Mouse (Mus musculus): Measurements from ENCODE around the gene Fa2h. TPM values are rescaled to one million over a fixed set of nuclear protein-coding genes. Genes with fewer than 3 reads are reported as not detected.

Gene Fa2h
- total and polyA plus RNA-seq, 2 experiments from 2014 or later = 0.79 to 1.8 TPM

DNA sequence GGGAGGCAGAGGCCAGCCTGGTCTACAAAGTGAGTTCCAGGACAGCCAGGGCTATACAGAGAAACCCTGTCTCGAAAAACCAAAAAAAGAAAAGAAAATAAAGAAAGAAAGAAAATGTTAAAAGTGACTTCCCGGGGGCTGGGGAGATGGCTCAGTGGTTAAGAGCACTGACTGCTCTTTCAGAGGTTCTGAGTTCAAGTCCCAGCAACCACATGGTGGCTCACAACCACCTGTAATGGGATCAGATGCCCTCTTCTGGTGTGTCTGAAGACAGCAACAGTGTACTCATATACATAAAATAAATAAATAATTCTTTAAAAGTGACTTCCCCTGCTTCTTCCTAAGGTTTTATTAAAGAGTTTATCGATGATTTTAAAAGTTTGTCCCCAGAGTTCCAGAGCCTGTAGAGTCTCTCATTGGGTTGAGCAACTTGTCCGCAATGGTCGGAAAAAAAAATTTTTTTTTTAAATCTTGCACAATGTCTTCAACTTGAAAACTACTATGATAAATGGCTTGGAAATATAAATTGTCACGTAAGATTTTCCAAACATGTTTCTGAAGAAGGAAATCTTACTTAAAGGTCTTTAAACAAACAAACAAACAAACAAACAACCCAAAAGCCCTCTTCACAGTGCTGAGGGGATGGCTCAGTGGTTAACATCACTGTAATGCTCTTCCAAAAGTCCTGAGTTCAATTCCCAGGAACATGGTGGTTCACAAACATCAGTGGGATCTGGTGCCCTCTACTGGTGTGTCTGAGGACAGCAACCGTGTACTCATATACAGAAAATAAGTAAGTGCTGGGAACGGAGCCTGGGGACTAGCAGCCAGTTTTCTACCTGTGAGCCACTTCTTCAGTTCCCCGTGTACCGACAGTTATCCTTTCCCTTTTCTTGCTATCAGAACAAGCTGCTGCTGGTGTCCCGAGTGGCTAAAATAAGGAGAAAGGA lies 92.8 kb downstream of the Fa2h start:
- Histone ChIP-seq H3K4me2 (ENCODE audit: low read depth, low read length, poor library complexity, severe bottlenecking) (peak overlapping the region; percentile 33; the same call in 1 of the 2 replicates), H3K9ac (replicated peaks; ENCODE audit: low read length, poor library complexity, severe bottlenecking) (no peak overlapping the region), H3K36me3 (ENCODE audit: insufficient read depth, low read length) (no peaks in the 10 kb centered on the region), H3K9me3 (ENCODE audit: low read length) (no peaks in the 10 kb centered on the region), H3K27ac (ENCODE audit: low read depth, low read length) (no peak overlapping the region), H3K27me3 (ENCODE audit: insufficient read depth, low read length) (no peaks in the 10 kb centered on the region), H3K4me3 (ENCODE audit: low read depth, low read length) (peak overlapping the region; percentile 92; the same call in 1 of the 2 replicates), H3K4me1 (ENCODE audit: insufficient read depth, low read length) (no peaks in the 10 kb centered on the region)
- 64% methylated on average over 11 of the region's 11 CpGs for WGBS
- ATAC-seq (ENCODE audit: low FRiP score) = no peak
- TF ChIP-seq CTCF (IDR thresholded peaks at IDR 0.05) = peak; percentile 50
- DNase-seq (ENCODE audit: low spot score) = no peak

- Histone ChIP-seq H3K4me3 (ENCODE audit: low read depth, low read length) (peak within 1 kb of the TSS; percentile 92), H3K4me2 (ENCODE audit: low read depth, low read length, poor library complexity, severe bottlenecking) (peak within 1 kb of the TSS; percentile 62), H3K9ac (replicated peaks; ENCODE audit: low read length, poor library complexity, severe bottlenecking) (peak within 1 kb of the TSS; percentile 73), H3K36me3 (ENCODE audit: insufficient read depth, low read length) (no peaks in the 10 kb centered on the region), H3K27me3 (ENCODE audit: insufficient read depth, low read length) (no peaks in the 10 kb centered on the region), H3K9me3 (ENCODE audit: low read length) (no peaks in the 10 kb centered on the region), H3K4me1 (ENCODE audit: insufficient read depth, low read length) (no peaks in the 10 kb centered on the region), H3K27ac (ENCODE audit: low read depth, low read length) (peak within 1 kb of the TSS; percentile 55; the same call in 1 of the 2 replicates)
- peak; percentile 49 for TF ChIP-seq CTCF (IDR thresholded peaks at IDR 0.05)
- WGBS = under 1% methylated on average over 64 of the region's 67 CpGs
- ATAC-seq (ENCODE audit: low FRiP score) (peak; percentile 99), DNase-seq (ENCODE audit: low spot score) (peak; percentile 98)
Observed at GRCm38 (mm10) chr8:111299821-111300568, 93.6 kb downstream of the Fa2h start, which contains the start of gene Rfwd3. Gene Rfwd3, minus strand, starts transcription at chr8:111300222.

DNA sequence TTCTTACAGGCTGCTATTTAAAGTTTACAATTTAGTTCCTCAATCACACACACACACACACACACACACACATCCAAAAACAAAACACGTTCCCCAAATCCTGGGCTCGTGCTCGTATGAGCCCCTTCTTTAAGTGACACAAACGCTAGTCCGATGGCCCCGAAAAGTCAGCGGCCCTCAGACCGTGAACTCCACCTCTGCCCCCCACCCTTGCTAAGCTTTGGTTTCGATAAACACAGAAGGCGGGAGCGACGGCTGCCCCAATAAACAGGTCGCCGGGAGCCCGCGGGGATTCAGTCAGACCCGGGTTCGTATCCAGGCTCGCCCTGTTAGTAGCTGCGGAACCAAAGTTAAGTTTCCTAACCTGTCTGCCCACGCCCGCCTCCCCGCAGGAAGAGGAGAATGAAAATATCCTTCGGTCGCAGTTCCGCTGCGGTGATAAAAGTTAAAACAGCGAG lies 94.2 kb downstream of the Fa2h start:
- peak; percentile 18; the same call in 1 of the 2 replicates for ATAC-seq (ENCODE audit: low FRiP score)
- Histone ChIP-seq H3K4me3 (ENCODE audit: low read depth, low read length) (peak overlapping the region; percentile 92), H3K36me3 (ENCODE audit: insufficient read depth, low read length) (no peaks in the 10 kb centered on the region), H3K27ac (ENCODE audit: low read depth, low read length) (peak overlapping the region; percentile 55; the same call in 1 of the 2 replicates), H3K4me2 (ENCODE audit: low read depth, low read length, poor library complexity, severe bottlenecking) (peak overlapping the region; percentile 62), H3K9ac (replicated peaks; ENCODE audit: low read length, poor library complexity, severe bottlenecking) (peak overlapping the region; percentile 73), H3K4me1 (ENCODE audit: insufficient read depth, low read length) (no peaks in the 10 kb centered on the region), H3K9me3 (ENCODE audit: low read length) (no peaks in the 10 kb centered on the region), H3K27me3 (ENCODE audit: insufficient read depth, low read length) (no peaks in the 10 kb centered on the region)
- TF ChIP-seq CTCF (IDR thresholded peaks at IDR 0.05) = no peak
- WGBS = under 1% methylated on average over 28 of the region's 28 CpGs
- peak; percentile 6 for DNase-seq (ENCODE audit: low spot score)

DNA sequence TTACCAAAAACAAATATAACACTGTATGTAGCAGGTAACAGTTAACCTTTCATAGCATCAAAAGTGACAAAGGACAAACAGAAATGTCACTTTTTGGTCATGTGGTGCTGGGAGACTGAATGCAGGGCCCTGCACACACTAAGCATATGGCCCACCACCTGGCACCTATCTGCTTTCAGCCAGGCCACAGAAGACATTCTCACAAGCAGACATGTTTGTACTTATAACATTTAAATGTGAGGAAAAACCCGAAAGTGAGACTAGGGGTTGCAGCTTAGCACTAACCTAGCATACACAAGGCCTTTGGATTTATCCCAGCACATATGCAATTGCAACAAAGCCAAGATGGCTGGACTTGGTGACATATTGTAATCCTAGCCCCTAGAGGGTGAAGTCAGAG lies 95.6 kb downstream of the Fa2h start:
- Histone ChIP-seq H3K4me2 (ENCODE audit: low read depth, low read length, poor library complexity, severe bottlenecking) (no peak overlapping the region), H3K27ac (ENCODE audit: low read depth, low read length) (no peak overlapping the region), H3K36me3 (ENCODE audit: insufficient read depth, low read length) (no peaks in the 10 kb centered on the region), H3K4me3 (ENCODE audit: low read depth, low read length) (no peak overlapping the region), H3K4me1 (ENCODE audit: insufficient read depth, low read length) (no peaks in the 10 kb centered on the region), H3K27me3 (ENCODE audit: insufficient read depth, low read length) (no peaks in the 10 kb centered on the region), H3K9ac (replicated peaks; ENCODE audit: low read length, poor library complexity, severe bottlenecking) (no peak overlapping the region; the same call in 1 of the 2 replicates), H3K9me3 (ENCODE audit: low read length) (no peaks in the 10 kb centered on the region)
- ATAC-seq (ENCODE audit: low FRiP score) = no peak
- WGBS = 97% methylated on average over 1 of the region's 1 CpGs
- TF ChIP-seq CTCF (IDR thresholded peaks at IDR 0.05) = no peak
- DNase-seq (ENCODE audit: low spot score) = peak; percentile 1

Other genes with a start within 250 kb of the Fa2h start
- gene Glg1, start 134.6 kb downstream of the Fa2h start, total RNA-seq (2014; rRNA removed) = 37.4 and 53.6 TPM in 2 replicates
- 45.7 and 50.9 TPM in 2 replicates for gene Glg1, start 134.6 kb downstream of the Fa2h start, polyA plus RNA-seq (2015; fragmentation: Nextera tagmentation; extraction: Ambion mirVana)
- 17.2 and 19.2 TPM in 2 replicates for gene Rfwd3, start 93.6 kb downstream of the Fa2h start, total RNA-seq (2014; rRNA removed)
- 10.3 and 10.5 TPM in 2 replicates for gene Rfwd3, start 93.6 kb downstream of the Fa2h start, polyA plus RNA-seq (2015; fragmentation: Nextera tagmentation; extraction: Ambion mirVana)
- not detected in 2 replicates for gene Mlkl, start 55.6 kb downstream of the Fa2h start, total RNA-seq (2014; rRNA removed)
- 0.43 and 0.56 TPM in 2 replicates for gene Mlkl, start 55.6 kb downstream of the Fa2h start, polyA plus RNA-seq (2015; fragmentation: Nextera tagmentation; extraction: Ambion mirVana)
- 11.6 and 17.1 TPM in 2 replicates for gene Wdr59, start 128.3 kb upstream of the Fa2h start, total RNA-seq (2014; rRNA removed)
- gene Wdr59, start 128.3 kb upstream of the Fa2h start, polyA plus RNA-seq (2015; fragmentation: Nextera tagmentation; extraction: Ambion mirVana) = 5.6 and 6.6 TPM in 2 replicates
- 229 and 234 TPM in 2 replicates for gene Znrf1, start 142.3 kb upstream of the Fa2h start, total RNA-seq (2014; rRNA removed)
- gene Znrf1, start 142.3 kb upstream of the Fa2h start, polyA plus RNA-seq (2015; fragmentation: Nextera tagmentation; extraction: Ambion mirVana) = 87.8 and 96.5 TPM in 2 replicates
- gene Ldhd, start 236.6 kb upstream of the Fa2h start, total RNA-seq (2014; rRNA removed) = 1.5 and 3.3 TPM in 2 replicates
- gene Ldhd, start 236.6 kb upstream of the Fa2h start, polyA plus RNA-seq (2015; fragmentation: Nextera tagmentation; extraction: Ambion mirVana) = 2.0 and 2.8 TPM in 2 replicates
- 18.1 and 22.2 TPM in 2 replicates for gene Zfp1, start 249.6 kb upstream of the Fa2h start, total RNA-seq (2014; rRNA removed)
- gene Zfp1, start 249.6 kb upstream of the Fa2h start, polyA plus RNA-seq (2015; fragmentation: Nextera tagmentation; extraction: Ambion mirVana) = 22.7 and 23.3 TPM in 2 replicates